Mouse (Mus musculus) c-Kit-positive CD71-negative TER-119-negative erythroid progenitor cells, embryonic 14.5 days (primary cell): ENCODE data around the gene Dscaml1.
A peak's percentile ranks its signal among the peaks of the same experiment; 100 is the strongest.

Experiments
- DNase-seq: peaks from one replicate; pipeline ENCODE4 v3.0.0-alpha.2; 2013; ENCODE audit warnings: low read depth

Dscaml1 gene

GRCm38 (mm10) chr9:45411803-45412202 is 14.6 kb upstream of the Dscaml1 start:
- DNase-seq = no peak

- DNase-seq = peak; percentile 80
Observed at GRCm38 (mm10) chr9:45412287-45412686, 14.1 kb upstream of the Dscaml1 start.

GRCm38 (mm10) chr9:45412700-45413477 is 13.5 kb upstream of the Dscaml1 start:
- no peak for DNase-seq

- no peak for DNase-seq
Observed at GRCm38 (mm10) chr9:45413478-45414140, 12.8 kb upstream of the Dscaml1 start.

- no peak for DNase-seq
Observed at GRCm38 (mm10) chr9:45415912-45416311, 10.5 kb upstream of the Dscaml1 start.

GRCm38 (mm10) chr9:45417245-45417644 is 9.2 kb upstream of the Dscaml1 start:
- DNase-seq = peak; percentile 38

- no peak for DNase-seq
Observed at GRCm38 (mm10) chr9:45418252-45418651, 8.2 kb upstream of the Dscaml1 start.

GRCm38 (mm10) chr9:45421209-45421608 is 5.2 kb upstream of the Dscaml1 start:
- no peak for DNase-seq

- DNase-seq = no peak
Observed at GRCm38 (mm10) chr9:45422761-45423298, 3.6 kb upstream of the Dscaml1 start.

- DNase-seq = no peak
Observed at GRCm38 (mm10) chr9:45429392-45429791, 3.0 kb downstream of the Dscaml1 start.

GRCm38 (mm10) chr9:45429951-45430697 is 3.7 kb downstream of the Dscaml1 start:
- no peak for DNase-seq

- no peak for DNase-seq
Observed at GRCm38 (mm10) chr9:45430698-45430959, 4.2 kb downstream of the Dscaml1 start.

GRCm38 (mm10) chr9:45431150-45431549 is 4.7 kb downstream of the Dscaml1 start:
- DNase-seq = no peak

- DNase-seq = no peak
Observed at GRCm38 (mm10) chr9:45432639-45433038, 6.2 kb downstream of the Dscaml1 start.

- no peak for DNase-seq
Observed at GRCm38 (mm10) chr9:45433119-45433518, 6.7 kb downstream of the Dscaml1 start.

- no peak for DNase-seq
Observed at GRCm38 (mm10) chr9:45434171-45434570, 7.7 kb downstream of the Dscaml1 start.

GRCm38 (mm10) chr9:45439025-45439424 is 12.6 kb downstream of the Dscaml1 start:
- DNase-seq = no peak

GRCm38 (mm10) chr9:45440083-45440784 is 13.8 kb downstream of the Dscaml1 start:
- DNase-seq = no peak

GRCm38 (mm10) chr9:45444251-45444798 is 17.9 kb downstream of the Dscaml1 start:
- no peak for DNase-seq

- DNase-seq = no peak
Observed at GRCm38 (mm10) chr9:45449658-45450057, 23.2 kb downstream of the Dscaml1 start.

GRCm38 (mm10) chr9:45451346-45451745 is 24.9 kb downstream of the Dscaml1 start:
- DNase-seq = no peak

- no peak for DNase-seq
Observed at GRCm38 (mm10) chr9:45454032-45454431, 27.6 kb downstream of the Dscaml1 start.
